Mouse (Mus musculus): ENCODE results near the gene Abl2. TPM values are rescaled to one million over a fixed set of nuclear protein-coding genes. Genes with fewer than 3 reads are reported as not detected.

Gene Abl2
- total and polyA plus RNA-seq, 2 experiments: 2.6 to 3.2 TPM

DNA sequence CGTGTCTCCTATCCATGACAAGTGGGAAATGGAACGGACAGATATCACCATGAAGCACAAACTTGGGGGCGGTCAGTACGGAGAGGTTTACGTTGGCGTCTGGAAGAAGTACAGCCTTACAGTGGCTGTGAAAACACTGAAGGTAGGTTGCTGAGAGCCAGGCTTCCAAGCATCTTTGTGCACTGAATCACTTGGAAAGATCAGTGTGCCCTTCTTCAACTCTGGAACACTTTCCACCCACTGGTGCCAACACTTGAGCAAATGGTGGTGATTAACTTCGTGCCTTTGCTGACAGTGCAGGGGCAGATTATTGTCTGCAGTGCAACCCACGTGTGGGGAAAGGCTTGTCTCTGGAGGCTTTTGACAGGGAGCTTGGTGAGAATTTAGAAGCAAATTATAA is 71.4 kb downstream of the Abl2 start:
- no peak overlapping the region for H3K27ac ChIP-seq (replicated peaks; ENCODE audit: insufficient read depth, low read depth, low read length)
- H3K4me3 ChIP-seq (ENCODE audit: insufficient read depth, low read depth, low read length): no peak overlapping the region
- H3K9ac ChIP-seq (ENCODE audit: low read depth, low read length): no peak overlapping the region
- H3K36me3 ChIP-seq (ENCODE audit: control insufficient read depth, insufficient read depth, low read length): peaks cover 14% of the 10 kb centered on the region
- WGBS: 93% methylated on average over 8 of the region's 8 CpGs
- no peaks in the 10 kb centered on the region for H3K4me1 ChIP-seq (ENCODE audit: control insufficient read depth, insufficient read depth, low read length)
- H3K79me2 ChIP-seq (ENCODE audit: control insufficient read depth, insufficient read depth, low read length): no peaks in the 10 kb centered on the region
- DNase-seq (ENCODE audit: extremely low read depth, low read depth, low spot score): no peak
- H3K27me3 ChIP-seq (ENCODE audit: control insufficient read depth, insufficient read depth, low read length): no peaks in the 10 kb centered on the region
- TF ChIP-seq POLR2A (IDR thresholded peaks at IDR 0.05; ENCODE audit: extremely low read depth, insufficient read depth, low read length): no peak
- no peak for TF ChIP-seq CTCF (IDR thresholded peaks at IDR 0.05; ENCODE audit: low read depth, low read length)

DNA sequence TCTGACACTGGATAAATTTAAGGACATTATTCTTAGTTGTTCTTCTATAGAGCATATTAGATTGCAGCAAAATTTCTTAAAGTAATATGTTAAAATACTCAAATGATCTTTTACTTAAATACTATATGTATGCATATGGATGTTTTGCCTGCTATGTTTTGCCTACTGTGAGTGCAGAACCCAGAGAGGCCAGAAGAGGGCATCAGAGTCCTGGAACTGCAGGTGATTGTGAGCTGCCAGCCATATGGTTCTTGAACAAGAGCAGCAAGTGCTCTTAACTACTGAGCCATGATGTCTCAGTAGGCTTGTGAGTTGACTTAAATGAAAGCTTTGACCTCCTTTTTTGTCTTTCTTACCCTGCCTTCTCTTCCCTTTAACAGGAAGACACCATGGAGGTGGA is 72.4 kb downstream of the Abl2 start:
- H3K36me3 ChIP-seq (ENCODE audit: control insufficient read depth, insufficient read depth, low read length): peaks cover 16% of the 10 kb centered on the region
- H3K4me1 ChIP-seq (ENCODE audit: control insufficient read depth, insufficient read depth, low read length): no peaks in the 10 kb centered on the region
- no peaks in the 10 kb centered on the region for H3K79me2 ChIP-seq (ENCODE audit: control insufficient read depth, insufficient read depth, low read length)
- H3K4me3 ChIP-seq (ENCODE audit: insufficient read depth, low read depth, low read length): no peak overlapping the region
- no peak overlapping the region for H3K9ac ChIP-seq (ENCODE audit: low read depth, low read length)
- no peak overlapping the region for H3K27ac ChIP-seq (replicated peaks; ENCODE audit: insufficient read depth, low read depth, low read length)
- DNase-seq (ENCODE audit: extremely low read depth, low read depth, low spot score): no peak
- TF ChIP-seq CTCF (IDR thresholded peaks at IDR 0.05; ENCODE audit: low read depth, low read length) (peak; percentile 36; the same call in 1 of the 2 replicates), POLR2A (IDR thresholded peaks at IDR 0.05; ENCODE audit: extremely low read depth, insufficient read depth, low read length) (no peak)
- H3K27me3 ChIP-seq (ENCODE audit: control insufficient read depth, insufficient read depth, low read length): no peaks in the 10 kb centered on the region

DNA sequence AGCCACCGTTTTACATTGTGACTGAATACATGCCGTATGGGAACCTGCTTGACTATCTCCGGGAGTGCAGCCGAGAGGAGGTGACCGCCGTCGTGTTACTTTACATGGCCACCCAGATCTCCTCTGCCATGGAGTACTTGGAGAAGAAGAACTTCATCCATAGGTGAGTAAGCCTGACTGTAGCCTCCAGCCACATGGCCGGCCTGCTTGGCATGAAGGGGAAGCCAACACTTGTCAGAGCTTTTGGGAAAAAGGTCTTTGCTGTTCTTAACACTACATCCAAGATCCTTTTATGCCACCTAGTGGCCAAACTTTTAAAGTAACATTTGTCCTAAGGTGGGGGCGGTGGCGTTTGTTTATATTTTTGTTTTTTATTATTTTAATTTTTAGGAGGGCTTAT is 74.5 kb downstream of the Abl2 start:
- no peaks in the 10 kb centered on the region for H3K27me3 ChIP-seq (ENCODE audit: control insufficient read depth, insufficient read depth, low read length)
- peaks cover 21% of the 10 kb centered on the region for H3K36me3 ChIP-seq (ENCODE audit: control insufficient read depth, insufficient read depth, low read length)
- 77% methylated on average over 10 of the region's 10 CpGs for WGBS
- no peak overlapping the region for H3K27ac ChIP-seq (replicated peaks; ENCODE audit: insufficient read depth, low read depth, low read length)
- peak; percentile 52 for DNase-seq (ENCODE audit: extremely low read depth, low read depth, low spot score)
- no peaks in the 10 kb centered on the region for H3K79me2 ChIP-seq (ENCODE audit: control insufficient read depth, insufficient read depth, low read length)
- no peak overlapping the region for H3K9ac ChIP-seq (ENCODE audit: low read depth, low read length)
- H3K4me3 ChIP-seq (ENCODE audit: insufficient read depth, low read depth, low read length): no peak overlapping the region
- no peaks in the 10 kb centered on the region for H3K4me1 ChIP-seq (ENCODE audit: control insufficient read depth, insufficient read depth, low read length)
- TF ChIP-seq POLR2A (IDR thresholded peaks at IDR 0.05; ENCODE audit: extremely low read depth, insufficient read depth, low read length) (no peak), CTCF (IDR thresholded peaks at IDR 0.05; ENCODE audit: low read depth, low read length) (no peak)

DNA sequence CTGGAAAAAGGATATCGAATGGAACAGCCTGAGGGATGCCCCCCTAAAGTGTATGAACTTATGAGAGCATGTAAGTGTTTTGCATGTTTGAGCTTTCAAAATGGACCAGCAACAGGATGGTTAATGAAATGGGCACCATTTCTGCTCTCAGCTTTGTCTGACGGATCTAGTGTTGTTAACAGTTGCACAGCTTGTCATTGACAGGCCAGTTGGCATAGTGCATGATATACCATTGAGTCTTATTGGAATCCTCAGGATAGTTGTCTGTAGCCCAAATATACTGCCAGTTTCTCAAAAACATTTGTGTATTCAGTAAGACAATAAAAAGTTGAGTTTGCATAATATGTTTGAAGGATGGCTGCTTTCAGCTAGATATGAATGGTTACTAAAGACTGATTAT is 76.6 kb downstream of the Abl2 start:
- H3K4me3 ChIP-seq (ENCODE audit: insufficient read depth, low read depth, low read length): no peak overlapping the region
- no peak overlapping the region for H3K9ac ChIP-seq (ENCODE audit: low read depth, low read length)
- H3K27ac ChIP-seq (replicated peaks; ENCODE audit: insufficient read depth, low read depth, low read length): no peak overlapping the region
- WGBS: 91% methylated on average over 2 of the region's 2 CpGs
- no peak for DNase-seq (ENCODE audit: extremely low read depth, low read depth, low spot score)
- H3K4me1 ChIP-seq (ENCODE audit: control insufficient read depth, insufficient read depth, low read length): no peaks in the 10 kb centered on the region
- no peaks in the 10 kb centered on the region for H3K79me2 ChIP-seq (ENCODE audit: control insufficient read depth, insufficient read depth, low read length)
- TF ChIP-seq POLR2A (IDR thresholded peaks at IDR 0.05; ENCODE audit: extremely low read depth, insufficient read depth, low read length): no peak
- no peak for TF ChIP-seq CTCF (IDR thresholded peaks at IDR 0.05; ENCODE audit: low read depth, low read length)
- no peaks in the 10 kb centered on the region for H3K27me3 ChIP-seq (ENCODE audit: control insufficient read depth, insufficient read depth, low read length)
- peaks cover 20% of the 10 kb centered on the region for H3K36me3 ChIP-seq (ENCODE audit: control insufficient read depth, insufficient read depth, low read length)

DNA sequence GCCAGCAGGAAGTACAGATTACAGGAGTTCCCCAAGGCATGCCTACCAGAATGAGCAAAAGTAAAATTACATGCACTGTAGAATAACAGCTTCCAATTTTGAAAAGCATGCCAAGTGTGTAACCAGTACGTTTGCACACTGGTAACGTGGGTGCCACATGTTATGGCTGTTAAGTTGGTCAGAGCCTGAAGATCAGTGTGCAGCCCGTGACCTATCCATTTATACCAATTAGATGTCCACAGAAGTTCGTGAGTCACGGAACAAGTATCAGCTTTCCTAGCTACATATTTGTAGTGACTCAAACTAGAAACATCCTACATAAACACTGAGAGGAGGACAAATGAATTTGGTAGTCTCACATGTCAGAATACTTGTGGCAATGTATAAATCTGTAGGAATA is 80.9 kb downstream of the Abl2 start:
- DNase-seq (ENCODE audit: extremely low read depth, low read depth, low spot score): no peak
- Histone ChIP-seq H3K27ac (replicated peaks; ENCODE audit: insufficient read depth, low read depth, low read length) (no peak overlapping the region), H3K27me3 (ENCODE audit: control insufficient read depth, insufficient read depth, low read length) (no peaks in the 10 kb centered on the region), H3K4me1 (ENCODE audit: control insufficient read depth, insufficient read depth, low read length) (no peaks in the 10 kb centered on the region), H3K4me3 (ENCODE audit: insufficient read depth, low read depth, low read length) (no peak overlapping the region), H3K79me2 (ENCODE audit: control insufficient read depth, insufficient read depth, low read length) (no peaks in the 10 kb centered on the region), H3K9ac (ENCODE audit: low read depth, low read length) (no peak overlapping the region), H3K36me3 (ENCODE audit: control insufficient read depth, insufficient read depth, low read length) (peaks cover 13% of the 10 kb centered on the region)
- WGBS: 83% methylated on average over 5 of the region's 5 CpGs
- no peak for TF ChIP-seq CTCF (IDR thresholded peaks at IDR 0.05; ENCODE audit: low read depth, low read length)
- TF ChIP-seq POLR2A (IDR thresholded peaks at IDR 0.05; ENCODE audit: extremely low read depth, insufficient read depth, low read length): no peak

DNA sequence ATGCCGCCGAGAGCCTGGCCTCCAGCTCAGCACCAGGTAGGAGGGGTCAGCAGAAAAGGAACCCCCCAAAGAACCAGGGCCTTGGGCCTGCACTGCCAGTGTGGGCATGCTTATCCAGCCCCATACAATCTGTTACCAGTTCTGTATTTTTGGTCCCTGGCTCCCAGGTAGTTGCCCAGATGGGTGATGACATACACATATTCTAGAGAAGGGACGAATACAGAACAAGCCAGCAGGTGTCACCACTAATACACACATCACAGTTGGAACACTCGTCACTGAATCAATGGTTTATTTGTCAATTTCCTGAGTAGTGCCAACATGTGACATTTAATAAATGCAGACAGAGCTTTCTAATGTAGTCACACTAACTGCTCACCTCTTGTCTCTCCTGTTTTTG is 82.0 kb downstream of the Abl2 start:
- TF ChIP-seq CTCF (IDR thresholded peaks at IDR 0.05; ENCODE audit: low read depth, low read length) (peak; percentile 50; the same call in 1 of the 2 replicates), POLR2A (IDR thresholded peaks at IDR 0.05; ENCODE audit: extremely low read depth, insufficient read depth, low read length) (no peak)
- H3K9ac ChIP-seq (ENCODE audit: low read depth, low read length): no peak overlapping the region
- H3K36me3 ChIP-seq (ENCODE audit: control insufficient read depth, insufficient read depth, low read length): peaks cover 12% of the 10 kb centered on the region
- no peak overlapping the region for H3K27ac ChIP-seq (replicated peaks; ENCODE audit: insufficient read depth, low read depth, low read length)
- H3K79me2 ChIP-seq (ENCODE audit: control insufficient read depth, insufficient read depth, low read length): no peaks in the 10 kb centered on the region
- no peak overlapping the region for H3K4me3 ChIP-seq (ENCODE audit: insufficient read depth, low read depth, low read length)
- no peaks in the 10 kb centered on the region for H3K27me3 ChIP-seq (ENCODE audit: control insufficient read depth, insufficient read depth, low read length)
- DNase-seq (ENCODE audit: extremely low read depth, low read depth, low spot score): peak; percentile 70
- no peaks in the 10 kb centered on the region for H3K4me1 ChIP-seq (ENCODE audit: control insufficient read depth, insufficient read depth, low read length)
- 56% methylated on average over 4 of the region's 4 CpGs for WGBS

Measured in liver, adult 2 months (tissue).